Mouse (Mus musculus): ENCODE results near the gene Grm2.

DNA sequence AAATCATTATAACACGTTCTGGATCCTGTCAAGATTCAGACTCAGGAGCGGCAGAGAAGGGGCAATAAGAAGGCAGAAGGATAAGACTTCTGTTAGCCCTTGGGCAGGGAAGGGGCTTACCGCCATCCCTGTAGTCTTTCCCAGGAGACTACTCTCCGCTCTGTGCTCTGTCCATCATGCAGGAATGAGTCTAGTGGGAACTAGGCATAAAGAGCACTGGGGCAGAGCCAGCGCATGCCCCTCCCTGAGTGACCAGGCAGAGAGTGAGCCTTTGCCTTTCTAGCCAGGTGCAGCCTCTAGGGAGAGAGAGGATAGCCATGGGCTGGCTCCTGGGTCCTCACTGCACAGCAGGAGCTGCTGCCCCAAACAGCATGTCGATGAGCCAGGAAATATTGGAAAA is 9.0 kb upstream of the Grm2 start:
- TF ChIP-seq POLR2A (IDR thresholded peaks at IDR 0.05; ENCODE audit: borderline replicate concordance, low read depth, low read length), result no peak
- no peak for TF ChIP-seq CTCF (IDR thresholded peaks at IDR 0.05; ENCODE audit: low read depth, low read length)
